Mouse (Mus musculus): ENCODE results near the gene Lamtor3. TPM values are rescaled to one million over a fixed set of nuclear protein-coding genes. Genes with fewer than 3 reads are reported as not detected.
"Not testable (repeated sequence)": the region's sequence is repeated elsewhere in the genome, so short reads cannot be mapped to it uniquely, and the experiment has no call there.

Lamtor3 gene
- total RNA-seq, 2 experiments from 2014 or later, result 92.8 to 96.6 TPM

GRCm38 (mm10) chr3:137929940-137930339 lies 11.6 kb downstream of the Lamtor3 start:
- no peak for DNase-seq (ENCODE audit: low spot score)

GRCm38 (mm10) chr3:137932748-137933147 lies 14.4 kb downstream of the Lamtor3 start:
- DNase-seq (ENCODE audit: low spot score), result no peak
- intact Hi-C loops (cut with DNase I), result no loop called here

More at GRCm38 (mm10) chr3:137929940-137930339, 11.6 kb downstream of the Lamtor3 start:
- intact Hi-C loops (cut with DNase I), result no loop called here

- no peak for DNase-seq (ENCODE audit: low spot score)
- intact Hi-C loops (cut with DNase I), result no loop called here
Observed at GRCm38 (mm10) chr3:137933986-137934385, 15.7 kb downstream of the Lamtor3 start.

- DNase-seq (ENCODE audit: low spot score), result no peak
Observed at GRCm38 (mm10) chr3:137935570-137936525, 17.5 kb downstream of the Lamtor3 start.

GRCm38 (mm10) chr3:137936541-137936940 lies 18.2 kb downstream of the Lamtor3 start:
- intact Hi-C loops (cut with DNase I), result loop anchor here (5.0 kb wide), 1 partner anchor 56 kb away; no protein-coding TSS in a partner anchor
- DNase-seq (ENCODE audit: low spot score), result no peak

More at GRCm38 (mm10) chr3:137935570-137936525, 17.5 kb downstream of the Lamtor3 start:
- intact Hi-C loops (cut with DNase I), result loop anchor here (5.0 kb wide), 1 partner anchor 56 kb away; no protein-coding TSS in a partner anchor

- no peak for DNase-seq (ENCODE audit: low spot score)
- intact Hi-C loops (cut with DNase I), result loop anchor here (5.0 kb wide), 1 partner anchor 54 kb away; no protein-coding TSS in a partner anchor
Observed at GRCm38 (mm10) chr3:137938608-137939007, 20.3 kb downstream of the Lamtor3 start.

GRCm38 (mm10) chr3:137940757-137941156 lies 22.5 kb downstream of the Lamtor3 start:
- no peak for DNase-seq (ENCODE audit: low spot score)
- intact Hi-C loops (cut with DNase I), result no loop called here

GRCm38 (mm10) chr3:137941555-137941954 lies 23.2 kb downstream of the Lamtor3 start:
- DNase-seq (ENCODE audit: low spot score), result no peak
- intact Hi-C loops (cut with DNase I), result no loop called here

GRCm38 (mm10) chr3:137942098-137942622 lies 23.9 kb downstream of the Lamtor3 start:
- intact Hi-C loops (cut with DNase I), result no loop called here
- no peak for DNase-seq (ENCODE audit: low spot score)

GRCm38 (mm10) chr3:137943737-137944154 lies 25.4 kb downstream of the Lamtor3 start:
- no peak for DNase-seq (ENCODE audit: low spot score)
- intact Hi-C loops (cut with DNase I), result no loop called here

GRCm38 (mm10) chr3:137946827-137947226 lies 28.5 kb downstream of the Lamtor3 start:
- intact Hi-C loops (cut with DNase I), result no loop called here
- no peak for DNase-seq (ENCODE audit: low spot score)

GRCm38 (mm10) chr3:137947525-137947924 lies 29.2 kb downstream of the Lamtor3 start:
- intact Hi-C loops (cut with DNase I), result no loop called here

GRCm38 (mm10) chr3:137950191-137950885 lies 32.0 kb downstream of the Lamtor3 start:
- DNase-seq (ENCODE audit: low spot score), result no peak
- intact Hi-C loops (cut with DNase I), result no loop called here

More at GRCm38 (mm10) chr3:137947525-137947924, 29.2 kb downstream of the Lamtor3 start:
- no peak for DNase-seq (ENCODE audit: low spot score)

GRCm38 (mm10) chr3:137951302-137951701 lies 33.0 kb downstream of the Lamtor3 start:
- intact Hi-C loops (cut with DNase I); DNase-seq (ENCODE audit: low spot score): not testable (repeated sequence)

GRCm38 (mm10) chr3:137951819-137952218 lies 33.5 kb downstream of the Lamtor3 start:
- intact Hi-C loops (cut with DNase I), result no loop called here
- DNase-seq (ENCODE audit: low spot score), result no peak

- intact Hi-C loops (cut with DNase I), result no loop called here
- DNase-seq (ENCODE audit: low spot score), result peak; percentile 21
Observed at GRCm38 (mm10) chr3:137952225-137952913, 34.1 kb downstream of the Lamtor3 start.

GRCm38 (mm10) chr3:137952914-137953880 lies 34.9 kb downstream of the Lamtor3 start:
- no peak for DNase-seq (ENCODE audit: low spot score)
- intact Hi-C loops (cut with DNase I), result no loop called here

- intact Hi-C loops (cut with DNase I), result no loop called here
- DNase-seq (ENCODE audit: low spot score), result no peak
Observed at GRCm38 (mm10) chr3:137954256-137954916, 36.1 kb downstream of the Lamtor3 start.

Measured in heart, postnatal 25 days (tissue).